Mouse (Mus musculus): Measurements from ENCODE around the gene Bicc1.

The Bicc1 gene

DNA sequence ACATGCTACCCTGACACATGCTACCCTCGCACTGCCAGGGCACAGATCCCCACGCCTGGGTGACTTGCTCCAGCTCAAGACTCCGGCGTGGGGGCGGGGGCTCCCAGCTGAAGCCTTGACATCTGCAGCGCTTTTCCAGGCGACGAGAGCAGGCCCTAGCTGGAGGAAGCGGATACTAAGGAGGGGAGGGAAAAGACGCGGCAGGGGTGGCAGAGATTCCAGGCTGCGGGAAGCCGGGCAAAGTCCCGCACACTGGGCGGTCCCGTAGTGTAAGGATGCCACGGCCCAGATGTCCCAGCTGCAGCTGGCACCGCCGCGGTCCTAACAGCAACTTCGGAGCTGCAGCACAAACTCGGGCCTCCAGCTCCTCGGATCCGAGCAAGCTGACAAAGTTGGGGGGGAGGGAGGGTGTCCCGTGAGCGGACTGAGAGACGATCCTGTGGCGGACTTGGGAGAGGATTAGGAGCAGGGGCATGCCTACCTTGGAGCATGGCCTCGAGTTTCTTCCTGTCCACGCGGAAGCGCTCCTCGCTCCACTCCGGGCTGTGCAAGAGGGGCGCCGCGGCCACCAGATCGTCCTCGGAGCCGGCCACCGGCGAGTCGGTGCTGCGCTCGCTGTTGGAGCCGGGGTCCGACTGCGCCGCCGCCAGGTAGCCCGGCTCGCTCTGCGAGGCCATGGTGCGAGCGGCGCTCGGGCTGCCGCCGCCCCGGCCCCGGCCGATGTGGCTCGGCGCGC, 392 bp downstream of the Bicc1 start:
- peak; percentile 30 for DNase-seq (ENCODE audit: low read depth, low spot score)

DNA sequence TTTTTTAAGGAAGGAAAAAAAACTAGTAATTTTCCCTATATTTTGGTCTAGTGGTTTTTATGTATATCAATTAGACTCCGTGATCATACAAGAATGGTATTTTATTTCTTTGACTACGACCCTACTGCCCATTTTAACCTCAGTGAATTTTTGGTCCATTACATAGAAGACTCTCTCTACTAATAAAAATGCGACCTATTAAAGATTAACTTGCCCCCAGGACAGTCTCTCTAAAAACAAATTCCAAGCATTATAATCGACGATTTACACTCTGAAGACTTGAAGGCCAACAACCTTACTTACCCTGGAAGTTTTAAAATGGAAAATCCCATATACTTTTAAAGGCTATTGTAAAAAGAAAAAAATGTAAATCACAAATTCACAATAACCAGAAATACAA, 2.9 kb downstream of the Bicc1 start:
- no peak for DNase-seq (ENCODE audit: low read depth, low spot score)

DNA sequence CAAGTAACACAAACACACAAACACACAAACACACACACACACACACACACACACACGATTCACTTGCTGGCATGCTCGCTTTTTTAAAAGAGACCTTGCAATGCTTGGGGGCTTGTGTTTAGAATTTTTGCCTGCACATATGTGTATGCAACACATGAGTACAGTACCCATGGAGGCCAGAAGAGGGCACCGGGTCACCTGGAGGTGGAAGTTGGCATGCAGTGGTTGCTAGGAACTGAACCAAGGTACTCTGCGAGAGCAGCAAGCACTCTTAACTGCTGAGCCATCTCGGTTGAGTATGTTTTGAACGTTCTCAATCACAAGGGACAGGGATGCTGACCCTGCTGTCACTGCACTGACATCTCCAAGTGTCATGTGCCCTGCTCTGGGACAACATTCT, 5.9 kb downstream of the Bicc1 start:
- no peak for DNase-seq (ENCODE audit: low read depth, low spot score)

DNA sequence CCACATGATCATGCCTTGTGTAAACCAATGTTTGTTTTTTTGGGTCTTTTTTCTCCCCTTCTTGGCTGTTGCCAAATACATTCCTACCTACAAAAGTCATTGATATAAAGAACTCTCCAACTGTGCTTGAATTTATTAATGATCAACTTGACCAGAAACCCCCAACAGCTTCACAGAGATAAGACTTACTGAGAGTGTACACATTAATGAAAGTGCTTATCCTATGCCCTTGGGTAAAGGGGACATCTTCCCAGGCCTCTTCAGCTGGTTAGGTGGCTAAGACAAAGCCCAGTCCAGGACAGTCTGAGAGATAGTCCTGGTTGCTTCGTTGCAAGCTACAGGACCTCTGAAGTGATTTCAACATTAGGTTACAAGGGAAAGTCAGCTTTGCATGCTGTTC, 6.4 kb downstream of the Bicc1 start:
- no peak for DNase-seq (ENCODE audit: low read depth, low spot score)

DNA sequence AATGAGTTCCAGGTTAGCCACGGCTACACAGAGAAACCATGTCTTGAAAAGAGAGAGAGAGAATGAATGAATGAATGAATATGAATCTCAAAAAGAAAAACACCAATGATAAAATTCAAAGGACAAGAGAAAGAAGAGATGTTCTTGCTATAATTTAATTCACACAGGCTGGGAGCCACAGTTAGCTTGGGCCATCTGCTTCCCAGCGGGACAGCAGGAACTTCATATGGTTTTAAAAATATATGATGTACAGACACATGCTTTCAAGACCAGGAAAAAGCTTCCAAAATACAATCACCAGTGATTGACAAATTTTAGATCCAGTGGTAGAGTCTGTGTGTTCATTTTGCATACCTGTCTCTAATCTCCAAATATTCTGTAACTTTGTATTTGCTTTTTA, 9.0 kb downstream of the Bicc1 start:
- DNase-seq (ENCODE audit: low read depth, low spot score), result no peak

DNA sequence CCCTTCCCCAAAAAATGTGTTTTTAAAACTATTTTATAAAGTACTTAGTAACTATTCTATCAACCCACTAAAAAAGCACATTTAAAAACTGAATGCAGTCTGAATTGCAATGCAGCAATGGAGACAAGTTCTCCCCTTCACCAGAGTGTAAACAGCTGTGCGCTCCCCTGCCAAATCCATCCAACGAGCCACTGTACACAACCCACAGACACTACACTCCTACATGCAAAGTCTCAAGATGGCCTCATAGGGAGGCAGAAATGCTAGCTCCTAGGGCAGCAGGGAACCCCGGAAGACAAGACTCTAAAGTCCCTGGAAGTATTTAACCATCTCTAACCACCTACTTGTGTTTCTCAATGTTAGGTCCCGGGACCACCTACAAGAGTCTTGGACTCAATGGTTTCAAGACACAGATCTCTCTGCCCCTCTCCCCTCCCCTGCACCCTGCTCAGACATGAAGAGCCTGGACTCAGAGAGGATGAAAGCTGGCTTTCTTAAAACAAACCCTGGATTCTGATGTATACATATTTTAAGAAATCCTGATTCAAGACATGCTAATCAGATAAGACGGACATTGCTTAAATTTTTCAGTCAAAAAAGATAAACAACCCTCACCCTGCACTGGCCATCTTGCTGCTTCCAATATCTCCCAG, 10.4 kb downstream of the Bicc1 start:
- DNase-seq (ENCODE audit: low read depth, low spot score), result no peak

DNA sequence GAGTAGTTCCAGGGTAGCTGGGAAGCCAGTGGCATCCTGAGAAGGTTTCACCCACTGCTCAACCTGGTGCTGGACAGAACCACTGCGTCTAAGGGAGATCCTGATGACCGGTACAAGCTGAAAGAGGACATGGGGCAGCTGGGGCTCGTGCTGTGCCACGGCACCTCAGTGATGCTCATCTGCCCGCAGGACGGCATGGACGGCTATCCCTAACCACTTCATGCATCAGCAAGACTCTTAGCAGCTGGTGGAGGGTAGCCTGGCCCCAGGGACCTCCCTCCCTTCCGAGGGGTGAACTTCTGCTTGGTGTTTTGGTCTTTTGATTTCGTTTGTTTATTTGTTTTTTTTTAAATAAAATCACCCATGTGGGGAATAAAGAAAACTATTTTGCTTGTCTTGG, 11.3 kb downstream of the Bicc1 start:
- DNase-seq (ENCODE audit: low read depth, low spot score), result no peak

DNA sequence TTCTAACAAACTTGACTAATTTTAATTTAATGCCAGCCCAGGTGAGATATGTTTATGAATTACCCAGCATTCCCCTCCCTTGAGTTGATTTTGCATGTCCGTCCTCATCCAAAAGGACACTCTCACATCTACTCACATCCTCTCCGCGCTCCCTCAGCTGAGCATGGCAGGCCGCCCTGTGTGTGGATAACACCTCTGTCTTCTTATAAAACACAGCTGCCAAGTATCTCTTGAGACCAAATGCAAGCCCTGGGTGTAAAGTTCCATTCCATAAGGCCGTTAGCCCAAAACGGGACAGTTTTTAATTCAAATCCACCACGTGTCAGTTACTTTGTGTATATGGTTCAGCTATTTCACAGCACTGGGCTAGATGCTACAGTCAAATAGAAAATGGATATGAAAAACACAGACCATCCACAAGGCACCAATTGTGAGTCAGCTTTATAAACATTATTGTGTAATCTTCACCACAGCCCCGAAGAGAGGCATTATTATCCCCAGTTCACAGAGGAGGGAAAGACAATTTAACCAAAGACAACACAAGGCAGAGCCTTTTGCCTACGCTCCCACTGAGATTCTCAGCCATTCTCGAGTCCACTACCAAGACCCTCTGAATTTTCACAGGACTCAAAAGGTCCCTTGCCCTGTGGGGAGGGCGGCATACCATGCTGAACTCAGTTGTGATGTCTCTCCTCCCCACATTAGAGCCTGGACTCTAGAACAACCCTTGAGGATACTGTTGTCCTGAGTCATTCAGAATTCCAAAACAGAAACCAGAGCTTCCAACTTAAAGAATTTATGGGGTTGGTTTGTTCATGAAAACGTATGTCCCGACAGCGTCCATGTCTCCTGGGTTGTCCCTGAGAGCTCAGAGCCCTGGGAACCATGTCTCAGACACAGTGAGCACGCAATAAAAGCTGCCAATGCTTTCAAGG, 12.6 kb downstream of the Bicc1 start:
- DNase-seq (ENCODE audit: low read depth, low spot score), result no peak

DNA sequence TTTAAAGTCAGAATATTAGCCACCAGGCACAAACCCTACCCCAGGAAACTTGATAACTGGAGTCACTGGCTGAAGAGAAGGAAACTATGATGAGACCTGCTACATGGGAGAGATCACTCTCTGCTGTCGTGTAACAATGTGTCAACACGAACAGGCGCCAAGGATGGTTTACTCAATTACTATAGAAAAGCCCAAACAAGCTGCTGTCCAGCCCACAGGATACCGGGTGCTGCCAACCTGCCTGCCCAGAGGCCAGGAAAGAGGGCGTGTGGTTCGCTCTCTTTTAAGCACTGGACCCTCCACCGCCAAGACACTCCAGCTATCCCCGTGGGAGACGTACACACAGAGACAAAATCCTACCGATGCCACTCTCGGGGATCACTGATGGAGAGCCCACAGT, 13.7 kb downstream of the Bicc1 start:
- DNase-seq (ENCODE audit: low read depth, low spot score), result no peak

DNA sequence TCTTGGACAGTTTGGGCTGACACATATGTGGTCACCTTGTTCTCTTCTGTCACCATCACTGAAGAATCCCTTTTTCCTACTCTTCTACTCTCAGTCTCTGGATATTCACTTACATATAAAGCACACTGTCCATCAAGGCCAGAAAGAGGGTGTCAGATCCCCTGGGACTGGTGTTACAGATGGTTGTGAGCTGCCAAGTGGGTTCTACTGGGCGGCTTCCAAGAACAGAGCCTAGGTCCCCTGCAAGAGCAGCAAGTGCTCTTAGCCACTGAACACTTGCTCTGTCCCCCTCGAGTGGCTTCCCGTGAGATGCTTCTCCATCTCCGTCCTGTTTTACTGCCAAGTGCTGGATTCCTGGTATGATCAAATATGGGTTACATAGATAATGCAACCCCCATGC, 15.3 kb downstream of the Bicc1 start:
- DNase-seq (ENCODE audit: low read depth, low spot score), result no peak

DNA sequence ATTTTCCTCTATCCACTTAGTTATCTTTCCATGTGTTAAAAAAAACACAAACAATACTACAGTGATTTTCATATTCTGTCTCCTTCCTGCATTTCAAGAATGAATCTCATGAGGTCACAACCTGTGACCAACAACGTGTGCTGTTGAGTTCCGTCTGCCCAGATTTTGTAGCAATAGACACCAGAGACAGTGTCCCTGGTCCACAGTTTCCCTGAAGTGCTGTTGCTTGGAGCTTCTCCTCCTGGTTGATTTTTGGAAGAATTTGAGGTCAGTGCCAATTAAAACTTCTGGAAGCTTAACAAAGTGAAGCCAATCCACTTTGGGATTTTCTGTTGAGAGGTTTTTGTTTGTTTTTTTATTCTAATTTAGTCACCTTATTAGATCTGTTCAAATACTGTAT, 16.9 kb downstream of the Bicc1 start:
- DNase-seq (ENCODE audit: low read depth, low spot score), result no peak

DNA sequence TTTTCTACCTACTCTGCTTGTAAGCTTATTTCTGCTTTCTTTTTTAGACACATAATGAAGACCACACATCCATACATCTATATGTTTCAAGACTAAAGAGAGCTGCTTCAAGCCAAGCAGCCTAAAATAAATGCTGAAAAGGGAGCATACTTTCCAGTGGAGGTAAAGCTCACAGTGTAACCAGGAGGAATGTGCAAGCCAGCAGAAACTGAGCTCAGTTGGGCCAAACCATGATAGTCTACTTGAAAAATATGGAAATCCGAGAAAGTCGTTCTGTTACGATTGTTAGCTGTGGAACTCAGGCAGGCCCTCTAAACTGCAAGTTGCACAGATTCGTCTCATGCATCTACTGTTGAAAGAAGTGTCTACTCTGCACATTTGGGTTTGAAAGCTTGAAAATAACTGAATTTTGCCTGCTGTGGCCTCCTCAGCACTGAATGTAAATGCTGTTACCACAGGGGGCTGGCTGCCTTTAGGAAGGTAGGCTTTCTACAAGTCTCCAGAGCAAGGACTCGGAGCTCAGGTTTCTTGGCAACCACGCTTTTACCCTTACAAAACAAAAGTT, 19.1 kb downstream of the Bicc1 start:
- DNase-seq (ENCODE audit: low read depth, low spot score), result no peak

DNA sequence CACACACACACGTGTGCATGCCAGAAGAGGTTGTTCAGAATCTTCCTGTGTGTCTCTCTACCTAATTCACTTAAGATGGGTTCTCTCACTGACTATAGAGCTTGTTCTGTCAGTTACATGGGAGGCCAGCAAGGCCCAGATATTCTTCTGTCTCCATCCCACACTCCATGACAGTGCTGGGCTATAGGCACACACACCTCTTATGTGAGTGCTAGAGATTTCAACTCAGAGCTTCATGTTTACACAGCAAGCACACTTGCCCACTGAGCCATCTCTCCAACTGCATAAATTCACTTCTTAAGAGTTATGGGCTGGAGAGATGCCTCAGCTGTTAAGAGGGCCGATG, 20.7 kb downstream of the Bicc1 start:
- no peak for DNase-seq (ENCODE audit: low read depth, low spot score)

DNA sequence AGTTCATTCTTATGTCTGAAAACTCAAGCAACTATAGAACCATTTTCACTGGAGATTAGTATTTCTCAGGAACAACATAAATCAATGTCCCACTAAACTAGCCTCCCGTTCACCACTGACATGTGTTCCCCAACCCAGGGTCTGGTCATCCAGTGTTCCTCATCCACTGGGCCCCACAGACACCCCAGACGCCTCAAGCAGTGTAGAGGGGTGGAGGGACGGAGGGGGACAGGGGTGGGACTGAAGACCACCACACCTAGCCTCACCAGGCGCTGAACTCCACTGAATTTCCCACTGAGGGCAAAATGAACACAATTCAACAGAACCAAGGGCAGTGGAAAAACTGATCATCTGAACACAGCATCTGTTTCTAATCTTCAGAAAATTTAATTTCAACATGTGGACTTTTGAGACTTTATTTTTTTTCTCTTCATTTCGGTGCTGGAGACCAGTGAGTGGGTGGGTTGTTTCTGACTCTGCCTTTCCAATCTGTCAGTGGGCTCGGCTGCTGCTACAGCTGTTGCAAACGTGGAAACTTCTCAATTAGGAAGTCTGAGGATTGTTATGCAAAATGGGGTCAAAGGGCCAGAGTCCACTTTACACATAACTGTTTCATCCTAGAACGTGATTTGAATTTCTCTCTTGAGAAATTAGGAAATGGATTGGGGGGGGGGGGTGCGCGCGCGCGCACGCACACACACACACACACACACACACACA, 21.2 kb downstream of the Bicc1 start:
- DNase-seq (ENCODE audit: low read depth, low spot score), result no peak

DNA sequence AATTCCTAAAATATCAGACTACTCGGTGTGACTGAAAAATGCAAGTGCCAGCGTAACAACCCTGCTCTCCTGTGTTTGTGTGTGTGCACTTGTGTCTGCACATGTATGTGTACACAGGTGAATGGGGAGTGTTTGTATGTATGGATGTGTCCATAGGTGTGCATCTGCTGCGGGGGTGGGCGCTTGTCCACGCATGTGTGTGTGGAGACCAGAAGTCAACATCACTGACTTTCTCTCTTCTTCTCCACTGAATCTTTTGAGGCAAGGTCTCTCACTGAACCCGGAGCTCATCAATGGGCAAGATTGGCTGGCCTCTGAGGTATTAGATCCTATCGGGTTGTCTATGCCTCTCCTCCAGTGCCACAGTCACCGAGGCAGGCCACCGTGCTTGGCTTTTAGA, 21.9 kb downstream of the Bicc1 start:
- no peak for DNase-seq (ENCODE audit: low read depth, low spot score)

DNA sequence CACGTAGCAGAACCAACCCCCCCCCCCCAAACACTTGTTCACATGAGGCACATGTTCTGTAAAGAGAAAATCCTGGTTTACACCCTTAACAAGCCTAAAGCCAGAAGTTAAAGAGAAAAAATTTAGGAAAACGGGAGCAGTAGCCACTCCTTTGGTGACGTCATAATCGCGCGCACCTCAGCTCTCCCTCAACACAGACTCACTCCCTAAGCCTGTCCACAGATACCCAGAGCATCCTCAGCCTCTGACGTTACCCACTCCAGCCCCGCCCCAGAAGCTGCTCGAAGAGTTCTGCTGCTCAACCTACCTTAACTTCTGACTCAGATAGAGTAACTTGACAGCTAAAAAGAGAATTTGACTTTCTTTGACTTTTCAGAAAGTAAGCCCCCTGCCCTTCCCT, 28.2 kb downstream of the Bicc1 start:
- DNase-seq (ENCODE audit: low read depth, low spot score), result no peak

DNA sequence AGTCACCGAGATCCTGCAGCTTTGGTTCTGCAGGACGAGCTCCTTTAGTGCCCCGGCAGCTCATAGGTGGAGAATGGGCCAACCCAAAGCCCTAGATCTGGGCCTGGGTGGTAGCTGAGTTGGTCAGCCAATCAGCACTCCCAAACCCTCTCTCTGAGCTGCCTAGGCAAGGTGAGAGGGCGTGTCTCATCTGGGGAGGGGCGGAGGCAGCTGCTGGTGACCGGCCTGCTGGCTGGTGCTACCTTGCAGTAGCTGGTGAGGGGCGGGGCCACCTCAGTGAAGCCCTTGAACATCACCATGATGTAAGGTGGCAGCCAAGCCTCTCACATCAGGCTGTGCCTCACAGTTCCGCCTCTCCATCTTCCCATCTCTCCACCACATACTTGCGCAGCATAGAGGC, 29.2 kb downstream of the Bicc1 start:
- DNase-seq (ENCODE audit: low read depth, low spot score), result no peak

DNA sequence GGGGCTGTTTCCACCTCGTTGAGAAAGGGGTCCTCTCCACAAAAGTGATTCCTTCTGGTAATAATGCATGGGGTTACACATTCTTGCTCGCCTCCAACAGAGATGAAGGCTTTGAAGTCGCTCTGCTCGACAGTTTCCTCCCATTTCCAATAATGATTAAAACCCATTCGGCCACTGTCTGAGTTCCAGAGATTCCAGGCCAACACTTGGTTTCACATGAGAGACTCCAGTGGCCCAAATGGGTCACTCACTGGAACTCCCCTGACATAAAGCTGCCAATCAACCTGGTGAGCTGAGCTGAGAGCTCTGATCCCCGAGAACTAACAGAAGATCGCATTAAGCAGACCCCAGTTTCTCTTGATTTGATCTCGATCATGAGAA, 31.6 kb downstream of the Bicc1 start:
- DNase-seq (ENCODE audit: low read depth, low spot score), result no peak

DNA sequence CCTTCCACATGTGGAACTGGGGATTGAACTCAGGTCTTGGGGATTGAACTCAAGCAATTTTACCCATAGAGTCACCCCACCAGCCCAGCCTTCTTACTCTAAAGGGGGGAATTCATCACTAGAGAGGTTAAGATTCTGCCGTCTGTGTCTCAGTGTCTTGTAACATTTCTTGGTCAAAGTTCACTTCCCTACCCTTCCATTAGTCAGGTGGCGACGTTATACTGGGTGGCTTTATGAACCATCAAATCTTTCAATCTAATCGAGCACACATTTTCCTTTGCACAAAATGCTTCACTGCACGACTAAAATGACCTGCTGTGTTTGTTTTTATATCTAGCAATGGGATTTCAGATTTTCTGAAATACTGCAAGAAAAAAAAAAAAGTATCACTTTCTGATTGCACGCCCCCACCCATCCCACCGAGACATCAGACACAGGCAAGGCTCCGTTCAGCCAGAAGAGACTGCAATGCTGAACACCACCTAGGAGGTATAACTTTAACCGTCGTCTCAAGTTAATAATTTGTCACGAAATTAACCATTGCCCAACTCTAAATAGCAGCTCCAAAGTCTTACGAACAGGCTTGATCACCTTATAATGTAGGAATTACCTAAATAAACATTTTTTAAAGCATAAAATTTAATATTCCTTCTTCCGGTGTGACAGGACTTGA, 32.1 kb downstream of the Bicc1 start:
- no peak for DNase-seq (ENCODE audit: low read depth, low spot score)

DNA sequence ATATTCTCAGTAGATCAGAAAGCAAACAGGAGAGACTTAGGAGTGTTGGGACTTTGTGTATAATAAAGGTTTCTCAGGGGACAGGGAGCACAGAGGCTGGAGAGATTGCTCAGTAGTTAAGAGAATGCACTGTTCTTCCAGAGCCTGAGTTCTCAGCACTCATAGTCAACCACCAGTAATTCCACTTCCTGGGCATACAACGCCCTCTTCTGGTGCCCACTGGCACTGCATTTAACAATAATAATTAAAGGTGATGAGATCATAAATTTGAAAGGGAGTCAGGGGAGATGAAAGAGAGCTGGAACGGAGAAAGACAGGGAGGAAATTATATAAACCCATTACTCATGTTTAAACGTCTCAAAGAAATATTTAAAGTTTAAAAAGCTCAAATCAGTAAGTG, 35.5 kb downstream of the Bicc1 start:
- no peak for DNase-seq (ENCODE audit: low read depth, low spot score)

DNA sequence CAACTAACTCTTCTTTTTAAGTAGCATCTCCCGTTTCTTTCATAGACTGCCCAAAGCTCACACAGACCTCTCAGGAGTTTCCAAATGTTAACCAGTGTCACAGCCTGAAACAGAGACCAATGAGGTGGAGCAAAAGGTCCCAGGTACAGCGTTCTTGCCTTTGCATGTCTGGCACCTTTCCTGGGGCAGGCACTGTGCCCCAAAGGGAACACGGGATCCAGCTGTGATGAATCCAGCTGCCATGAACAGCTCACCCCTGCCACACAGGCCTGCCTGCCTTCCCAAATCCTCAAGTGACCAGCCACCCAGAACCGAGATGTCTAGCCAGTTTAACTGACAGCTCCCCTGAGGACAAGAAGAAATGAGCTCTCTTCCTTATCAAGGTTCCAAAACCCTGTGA, 36.1 kb downstream of the Bicc1 start:
- DNase-seq (ENCODE audit: low read depth, low spot score), result no peak
